Mouse (Mus musculus) kidney, adult 2 months (tissue): ENCODE results near the gene Hmcn1. TPM values are rescaled to one million over a fixed set of nuclear protein-coding genes. Genes with fewer than 3 reads are reported as not detected.

ENCODE experiments used
- DNase-seq: peaks from one replicate; pipeline ENCODE4 v3.0.0; 2021
- H3K27ac ChIP-seq: fragments of 200-500 bp; 2 replicates; pipeline ENCODE4 v1.5.1; 2012; ENCODE audit warnings: low read depth, low read length, control low read depth, inconsistent platforms; ENCODE audit not compliant: insufficient read depth
- H3K27me3 ChIP-seq: fragments of 200-500 bp; replicated peaks from 2 replicates; pipeline ENCODE4 v1.6.1; 2012; ENCODE audit warnings: mild to moderate bottlenecking, moderate library complexity, low read length, inconsistent platforms; ENCODE audit not compliant: control insufficient read depth, insufficient read depth
- H3K36me3 ChIP-seq: fragments of 200-500 bp; 2 replicates; pipeline ENCODE4 v1.6.1; 2012; ENCODE audit warnings: mild to moderate bottlenecking, moderate library complexity, low read length, inconsistent platforms; ENCODE audit not compliant: control insufficient read depth, insufficient read depth
- H3K4me1 ChIP-seq: fragments of 200-500 bp; 2 replicates; pipeline ENCODE4 v1.6.1; 2011; ENCODE audit warnings: low read length; ENCODE audit not compliant: control insufficient read depth, insufficient read depth
- H3K4me3 ChIP-seq: fragments of 200-500 bp; 2 replicates; pipeline ENCODE4 v1.5.1; 2011; ENCODE audit warnings: mild to moderate bottlenecking, low read depth, low read length, control low read depth; ENCODE audit not compliant: insufficient read depth
- CTCF ChIP-seq: fragments of 200-500 bp; conservative IDR thresholded peaks from 2 replicates; pipeline ENCODE4 v1.5.1; 2011; ENCODE audit warnings: low read depth, mild to moderate bottlenecking, control low read depth, low read length, moderate library complexity, mixed read lengths; ENCODE audit not compliant: insufficient read depth, insufficient read length
- POLR2A ChIP-seq: fragments of 200-500 bp; IDR thresholded peaks from one replicate; pipeline ENCODE4 v1.6.1; 2011; ENCODE audit warnings: low read depth, low read length, control low read depth
- WGBS: fragments of 180-500 bp; shearing (Covaris S2); methylation state at CpG from one replicate; pipeline ENCODE4 v1.1.7; 2018; 5-methylcytosine and 5-hydroxymethylcytosine counted together
- polyA plus RNA-seq: library from polyadenylated mRNA; depleted of rRNA; stranded (reverse); fragments of >200 nt; gene quantifications from 2 replicates; pipeline ENCODE4 v1.2.3, GENCODE M21; 2012

The Hmcn1 gene
- polyA plus RNA-seq, 1 experiment = 1.7 TPM

- H3K4me1 ChIP-seq = peaks cover 5% of the 10 kb centered on the region; the same call in 1 of the 2 replicates
- H3K36me3 ChIP-seq = no peaks in the 10 kb centered on the region
- H3K27me3 ChIP-seq = no peaks in the 10 kb centered on the region
- peak; percentile 65 for DNase-seq
- TF ChIP-seq CTCF (no peak), POLR2A (no peak)
- no peak overlapping the region for H3K27ac ChIP-seq
- H3K4me3 ChIP-seq = no peak overlapping the region
- 54% methylated on average over 2 of the region's 2 CpGs for WGBS
Measured at GRCm38 (mm10) chr1:150914936-150915335, 78.3 kb downstream of the Hmcn1 start.

- Histone ChIP-seq H3K36me3 (no peaks in the 10 kb centered on the region), H3K27me3 (no peaks in the 10 kb centered on the region), H3K4me1 (peaks cover 5% of the 10 kb centered on the region; the same call in 1 of the 2 replicates), H3K27ac (no peak overlapping the region), H3K4me3 (no peak overlapping the region)
- 80% methylated on average over 5 of the region's 5 CpGs for WGBS
- no peak for DNase-seq
- no peak for TF ChIP-seq POLR2A
Measured at GRCm38 (mm10) chr1:150913586-150914136, 79.6 kb downstream of the Hmcn1 start.

GRCm38 (mm10) chr1:150909642-150910041 lies 83.6 kb downstream of the Hmcn1 start:
- H3K4me1 ChIP-seq = no peaks in the 10 kb centered on the region
- no peak for DNase-seq
- H3K27ac ChIP-seq = no peak overlapping the region
- no peaks in the 10 kb centered on the region for H3K27me3 ChIP-seq
- H3K4me3 ChIP-seq = no peak overlapping the region
- 77% methylated on average over 2 of the region's 2 CpGs for WGBS
- H3K36me3 ChIP-seq = no peaks in the 10 kb centered on the region
- TF ChIP-seq CTCF (no peak), POLR2A (no peak)

- H3K27me3 ChIP-seq = no peaks in the 10 kb centered on the region
- H3K27ac ChIP-seq = no peak overlapping the region
- WGBS = 49% methylated on average over 5 of the region's 5 CpGs
- H3K4me3 ChIP-seq = no peak overlapping the region
- no peaks in the 10 kb centered on the region for H3K36me3 ChIP-seq
- TF ChIP-seq POLR2A (no peak), CTCF (no peak)
- DNase-seq = no peak
- H3K4me1 ChIP-seq = no peaks in the 10 kb centered on the region
Measured at GRCm38 (mm10) chr1:150893677-150894188, 99.5 kb downstream of the Hmcn1 start.

GRCm38 (mm10) chr1:150890017-150890416 lies 103.2 kb downstream of the Hmcn1 start:
- WGBS = 66% methylated on average over 4 of the region's 4 CpGs
- no peak overlapping the region for H3K27ac ChIP-seq
- no peak overlapping the region for H3K4me3 ChIP-seq
- no peak for TF ChIP-seq POLR2A
- no peaks in the 10 kb centered on the region for H3K27me3 ChIP-seq
- no peak for DNase-seq
- H3K4me1 ChIP-seq = no peaks in the 10 kb centered on the region; the same call in 1 of the 2 replicates
- no peaks in the 10 kb centered on the region for H3K36me3 ChIP-seq

GRCm38 (mm10) chr1:150886267-150886666 lies 107.0 kb downstream of the Hmcn1 start:
- Histone ChIP-seq H3K4me1 (no peaks in the 10 kb centered on the region; the same call in 1 of the 2 replicates), H3K27me3 (no peaks in the 10 kb centered on the region), H3K4me3 (no peak overlapping the region), H3K27ac (no peak overlapping the region), H3K36me3 (no peaks in the 10 kb centered on the region)
- 92% methylated on average over 1 of the region's 1 CpGs for WGBS
- TF ChIP-seq POLR2A (no peak), CTCF (no peak)
- DNase-seq = no peak

- WGBS = 58% methylated on average over 7 of the region's 7 CpGs
- H3K4me1 ChIP-seq = no peaks in the 10 kb centered on the region; the same call in 1 of the 2 replicates
Measured at GRCm38 (mm10) chr1:150878421-150878820, 114.8 kb downstream of the Hmcn1 start.

More at GRCm38 (mm10) chr1:150878421-150878820, 114.8 kb downstream of the Hmcn1 start:
- Histone ChIP-seq H3K4me3 (no peak overlapping the region), H3K27ac (no peak overlapping the region), H3K27me3 (no peaks in the 10 kb centered on the region), H3K36me3 (no peaks in the 10 kb centered on the region)
- no peak for DNase-seq
- TF ChIP-seq POLR2A = no peak
- no peak for TF ChIP-seq CTCF
